Mouse (Mus musculus) B cell, adult 62 days (primary cell): ENCODE measurements around the gene Mypop. TPM values are rescaled to one million over a fixed set of nuclear protein-coding genes. Genes with fewer than 3 reads are reported as not detected.

Source experiments
- total RNA-seq: library from RNA; stranded (reverse); gene quantifications from 4 replicates; pipeline ENCODE4 v1.2.4, GENCODE M21; 2023

Mypop gene
- 1.2 to 2.3 TPM (median 1.8 TPM) in 4 replicates for total RNA-seq

DNA sequence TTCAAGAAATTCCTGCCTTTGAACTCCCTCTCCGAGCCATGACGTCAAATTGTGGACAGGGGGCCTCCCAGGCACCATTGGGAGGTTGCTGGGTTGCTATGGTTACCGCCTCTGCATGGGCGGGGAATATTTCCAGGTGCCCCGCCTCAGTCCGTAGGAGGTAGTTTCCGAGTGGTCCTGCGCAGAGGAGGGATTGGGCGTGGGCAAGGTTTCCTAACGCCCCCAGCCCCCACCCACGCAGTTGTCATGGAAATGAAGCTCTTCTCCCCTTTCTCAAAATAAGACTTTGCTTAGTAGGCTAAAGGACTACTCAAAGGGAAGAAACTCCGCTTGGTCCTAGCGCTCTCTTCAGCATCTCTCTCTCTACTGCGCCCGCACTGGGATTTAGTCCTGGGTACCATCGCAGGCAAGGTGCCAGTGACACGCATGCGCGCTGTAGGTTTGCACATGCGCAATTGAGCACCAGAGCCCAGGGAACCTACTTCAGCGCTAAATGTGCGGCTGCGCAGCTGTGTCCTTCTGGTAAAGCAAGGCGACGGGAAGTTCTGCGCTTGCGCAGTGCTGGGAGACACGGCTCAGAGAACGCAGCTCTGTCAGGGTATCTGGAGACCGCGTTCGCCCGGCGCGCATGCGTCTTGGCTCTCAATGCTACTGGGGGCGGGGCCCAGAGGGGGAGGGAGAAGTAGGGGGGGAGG is at the start of gene Mypop:
Mypop (plus strand) TSS at position 645 of the 695 bp plus-strand sequence.

DNA sequence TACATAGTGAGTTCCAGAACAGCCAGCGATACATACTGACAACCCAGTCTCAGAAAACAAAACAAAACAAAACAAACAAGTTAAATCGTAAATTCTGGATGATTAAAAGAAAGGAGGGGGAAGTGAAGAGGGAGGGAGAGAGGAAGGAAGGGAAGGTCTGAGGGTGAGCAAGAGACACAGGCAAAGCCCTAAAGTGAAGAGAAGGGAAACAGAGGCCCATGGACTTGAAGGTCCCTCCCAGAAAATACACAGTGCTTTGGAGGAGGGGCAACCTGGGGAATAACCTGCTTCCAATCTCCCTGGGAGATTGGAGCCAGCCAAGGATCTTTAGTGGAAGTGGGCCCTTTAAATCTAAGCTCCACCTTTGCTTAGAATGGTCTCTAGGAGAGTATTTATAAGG is 3.9 kb upstream of the Mypop start, which contains the start of gene Nanos2:
Nanos2 (plus strand) TSS at position 301 of the 400 bp plus-strand sequence.

DNA sequence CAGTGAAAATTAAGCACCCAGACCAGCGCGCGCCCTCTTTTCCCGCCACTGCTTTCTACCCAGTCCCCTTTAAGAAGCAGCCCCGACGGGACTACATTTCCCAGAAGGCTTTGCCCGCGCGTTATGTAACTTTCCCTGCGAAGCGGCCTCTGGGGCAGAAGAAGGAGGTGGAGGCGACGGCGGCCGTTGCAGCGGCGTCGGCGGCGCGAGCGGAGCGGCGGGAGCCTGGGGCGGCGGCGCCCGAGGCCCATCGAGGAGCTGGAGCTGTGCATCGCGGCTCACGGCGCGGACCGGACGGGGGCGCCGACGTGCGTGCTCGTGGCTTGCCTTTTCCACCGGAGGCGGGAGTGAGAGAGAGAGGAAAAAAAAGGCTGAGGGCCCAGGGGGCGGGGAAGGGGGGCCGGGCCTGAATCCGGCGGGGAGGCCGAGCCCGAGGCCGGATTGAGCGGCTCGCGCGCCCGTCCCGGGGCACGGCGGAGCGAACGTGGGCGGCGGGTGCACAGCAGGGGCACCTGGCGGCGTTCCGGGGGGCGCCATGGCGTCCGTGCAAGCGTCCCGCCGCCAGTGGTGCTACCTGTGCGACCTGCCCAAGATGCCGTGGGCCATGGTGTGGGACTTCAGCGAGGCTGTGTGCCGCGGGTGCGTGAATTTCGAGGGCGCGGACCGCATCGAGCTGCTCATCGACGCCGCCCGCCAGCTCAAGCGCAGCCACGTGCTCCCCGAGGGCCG is 13.0 kb downstream of the Mypop start, which contains the start of gene Irf2bp1:
Irf2bp1 (plus strand) TSS at position 143 of the 729 bp plus-strand sequence.

DNA sequence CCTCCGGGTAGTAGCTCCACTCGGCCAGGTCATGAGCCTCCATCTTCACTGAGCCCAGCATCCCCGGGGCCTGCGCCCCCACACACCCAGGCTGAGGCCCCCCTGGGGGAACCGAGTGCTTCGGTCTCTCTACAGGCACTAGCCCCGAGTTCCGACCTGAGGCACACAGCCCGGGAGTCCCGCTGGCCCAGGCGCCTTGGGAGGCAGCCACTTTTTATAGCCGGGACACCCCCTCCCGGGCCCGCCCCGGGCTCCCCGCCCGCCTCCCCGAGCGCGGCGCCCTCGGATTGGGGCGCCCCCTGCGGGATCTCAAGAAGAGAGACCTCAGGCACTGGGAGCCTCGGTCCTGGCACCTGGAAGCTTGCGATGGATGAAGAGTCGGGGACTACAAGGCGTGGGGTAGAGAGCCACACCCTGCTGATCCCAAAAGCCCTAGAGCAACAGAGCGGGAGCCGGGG is 32.3 kb downstream of the Mypop start, which contains the start of gene Foxa3:
Foxa3 (minus strand) TSS at position 182 of the 458 bp plus-strand sequence.

DNA sequence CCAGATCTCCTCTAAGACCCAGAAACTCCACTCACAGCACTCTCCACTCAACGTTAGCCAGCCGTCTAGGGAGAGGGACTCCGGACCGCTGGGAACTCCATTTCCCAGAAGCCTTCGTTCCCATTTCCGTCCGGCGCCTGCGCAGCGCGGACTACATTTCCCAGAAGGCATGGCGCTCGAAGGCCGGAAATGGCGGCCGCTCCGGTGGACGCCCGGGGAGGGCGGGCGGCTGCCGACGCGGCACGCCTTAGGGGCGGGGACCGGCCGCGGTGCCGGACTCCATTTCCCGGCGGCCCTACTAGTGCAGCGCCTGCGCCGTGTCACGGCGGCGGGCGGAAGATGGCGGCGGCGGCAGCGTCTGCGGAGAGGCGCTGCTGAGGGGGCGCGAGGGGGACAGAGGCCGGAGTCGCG is 33.1 kb downstream of the Mypop start, which contains the start of gene Sympk:
Sympk (plus strand) TSS at position 282 of the 411 bp plus-strand sequence.

Other genes with a start within 250 kb of the Mypop start
- gene Psg19, start 192.7 kb upstream of the Mypop start, total RNA-seq = not detected in 4 replicates
- not detected in 4 replicates for gene Psg17, start 169.6 kb upstream of the Mypop start, total RNA-seq
- gene Mill2, start 151.3 kb upstream of the Mypop start, total RNA-seq = not detected in 4 replicates
- gene Pglyrp1, start 119.9 kb upstream of the Mypop start, total RNA-seq = 16.9 to 20.3 TPM (median 17.7 TPM) in 4 replicates
- gene Ccdc61, start 80.8 kb upstream of the Mypop start, total RNA-seq = 16.0 to 24.2 TPM (median 21.6 TPM) in 4 replicates
- gene Nova2, start 65.4 kb upstream of the Mypop start, total RNA-seq = not detected in 4 replicates
- gene Nanos2, start 3.8 kb upstream of the Mypop start, total RNA-seq = not detected in 4 replicates
- 26.8 to 30.9 TPM (median 29.4 TPM) in 4 replicates for gene Irf2bp1, start 12.8 kb downstream of the Mypop start, total RNA-seq
- not detected in 4 replicates for gene Foxa3, start 32.3 kb downstream of the Mypop start, total RNA-seq
- gene Sympk, start 33.1 kb downstream of the Mypop start, total RNA-seq = 91.9 to 110 TPM (median 103 TPM) in 4 replicates
- gene Rsph6a, start 63.4 kb downstream of the Mypop start, total RNA-seq = 0.39 TPM in 1 of 4 replicates, not detected in the others
- 17.3 to 21.6 TPM (median 19.2 TPM) in 4 replicates for gene Dmwd, start 85.0 kb downstream of the Mypop start, total RNA-seq
- 12.4 to 18.4 TPM (median 13.1 TPM) in 4 replicates for gene Dmpk, start 92.6 kb downstream of the Mypop start, total RNA-seq
- 0.24 to 0.69 TPM (median 0.42 TPM) in 4 replicates for gene Six5, start 103.3 kb downstream of the Mypop start, total RNA-seq
- not detected in 4 replicates for gene Gm4969, start 127.1 kb downstream of the Mypop start, total RNA-seq
- 20.6 to 21.9 TPM (median 21.4 TPM) in 4 replicates for gene Fbxo46, start 128.6 kb downstream of the Mypop start, total RNA-seq
- 9.9 to 12.7 TPM (median 10.7 TPM) in 4 replicates for gene Qpctl, start 158.0 kb downstream of the Mypop start, total RNA-seq
- gene Snrpd2, start 158.5 kb downstream of the Mypop start, total RNA-seq = 86.8 to 98.6 TPM (median 92.5 TPM) in 4 replicates
- not detected in 4 replicates for gene Gipr, start 174.9 kb downstream of the Mypop start, total RNA-seq
- gene Eml2, start 185.2 kb downstream of the Mypop start, total RNA-seq = 19.1 to 28.1 TPM (median 21.6 TPM) in 4 replicates
- gene Gpr4, start 221.3 kb downstream of the Mypop start, total RNA-seq = not detected in 4 replicates
- gene Opa3, start 237.1 kb downstream of the Mypop start, total RNA-seq = 52.4 to 62.7 TPM (median 54.4 TPM) in 4 replicates